Mouse (Mus musculus) ES-Bruce4 (cell line): ENCODE measurements at regions not wholly inside any gene's neighbourhood (a gene's known extent, or its start where the extent isn't known, plus 50 kb on each side); places are given as distances from the start of the nearest gene placed in this dataset.

Source experiments
- CTCF ChIP-seq: IDR thresholded peaks from one replicate; pipeline ENCODE4 v1.8.1; 2011; ENCODE audit warnings: low read depth, low read length
- EP300 ChIP-seq: IDR thresholded peaks from 2 replicates; pipeline ENCODE4 v1.6.1; 2011; ENCODE audit warnings: low read depth, low read length; ENCODE audit not compliant: insufficient read depth
- POLR2A ChIP-seq: IDR thresholded peaks from one replicate; pipeline ENCODE4 v1.8.1; 2011; ENCODE audit warnings: low read length; ENCODE audit not compliant: insufficient read depth

- TF ChIP-seq EP300 (no peak), CTCF (no peak), POLR2A (no peak)
Observed at GRCm38 (mm10) chr2:51015360-51016128, 133.4 kb downstream of the Rnd3 start.
